Mouse (Mus musculus): ENCODE measurements around the gene Scaf8. TPM values are rescaled to one million over a fixed set of nuclear protein-coding genes. Genes with fewer than 3 reads are reported as not detected.
A peak's percentile ranks its signal among the peaks of the same experiment; 100 is the strongest.

Gene Scaf8
- polyA plus RNA-seq, 1 experiment: 9.6 TPM

GRCm38 (mm10) chr17:3204826-3205405, 90.1 kb downstream of the Scaf8 start:
- WGBS: 83% methylated on average over 7 of the region's 7 CpGs
- DNase-seq (ENCODE audit: low read depth, low spot score): no peak

- WGBS: 17% methylated on average over 2 of the region's 2 CpGs
- DNase-seq (ENCODE audit: low read depth, low spot score): no peak
Observed at GRCm38 (mm10) chr17:3206527-3207398, 92.0 kb downstream of the Scaf8 start.

- DNase-seq (ENCODE audit: low read depth, low spot score): no peak
- 85% methylated on average over 6 of the region's 6 CpGs for WGBS
Observed at GRCm38 (mm10) chr17:3207529-3208240, 92.9 kb downstream of the Scaf8 start.

GRCm38 (mm10) chr17:3208471-3208870, 93.7 kb downstream of the Scaf8 start:
- WGBS: 58% methylated on average over 1 of the region's 1 CpGs
- no peak for DNase-seq (ENCODE audit: low read depth, low spot score)

- 29% methylated on average over 4 of the region's 4 CpGs for WGBS
Observed at GRCm38 (mm10) chr17:3209581-3209980, 94.8 kb downstream of the Scaf8 start.

GRCm38 (mm10) chr17:3210134-3210533, 95.4 kb downstream of the Scaf8 start:
- DNase-seq (ENCODE audit: low read depth, low spot score): no peak
- WGBS: 26% methylated on average over 5 of the region's 5 CpGs

More at GRCm38 (mm10) chr17:3209581-3209980, 94.8 kb downstream of the Scaf8 start:
- no peak for DNase-seq (ENCODE audit: low read depth, low spot score)

GRCm38 (mm10) chr17:3212105-3212504, 97.3 kb downstream of the Scaf8 start:
- WGBS: 83% methylated on average over 4 of the region's 4 CpGs

GRCm38 (mm10) chr17:3212886-3213285, 98.1 kb downstream of the Scaf8 start:
- 95% methylated on average over 10 of the region's 10 CpGs for WGBS

More at GRCm38 (mm10) chr17:3212105-3212504, 97.3 kb downstream of the Scaf8 start:
- no peak for DNase-seq (ENCODE audit: low read depth, low spot score)

GRCm38 (mm10) chr17:3214852-3215251, 100.1 kb downstream of the Scaf8 start:
- no peak for DNase-seq (ENCODE audit: low read depth, low spot score)
- WGBS: 97% methylated on average over 2 of the region's 2 CpGs

More at GRCm38 (mm10) chr17:3212886-3213285, 98.1 kb downstream of the Scaf8 start:
- no peak for DNase-seq (ENCODE audit: low read depth, low spot score)

GRCm38 (mm10) chr17:3217023-3217422, 102.3 kb downstream of the Scaf8 start:
- no peak for DNase-seq (ENCODE audit: low read depth, low spot score)
- 93% methylated on average over 5 of the region's 5 CpGs for WGBS

- DNase-seq (ENCODE audit: low read depth, low spot score): peak; percentile 51
- WGBS: 19% methylated on average over 7 of the region's 7 CpGs
Observed at GRCm38 (mm10) chr17:3218364-3218763, 103.6 kb downstream of the Scaf8 start.

- WGBS: 32% methylated on average over 5 of the region's 5 CpGs
- peak; percentile 25 for DNase-seq (ENCODE audit: low read depth, low spot score)
Observed at GRCm38 (mm10) chr17:3218916-3219315, 104.1 kb downstream of the Scaf8 start.

GRCm38 (mm10) chr17:3220201-3220600, 105.4 kb downstream of the Scaf8 start:
- WGBS: 64% methylated on average over 11 of the region's 11 CpGs
- no peak for DNase-seq (ENCODE audit: low read depth, low spot score)

GRCm38 (mm10) chr17:3223071-3223470, 108.3 kb downstream of the Scaf8 start:
- no peak for DNase-seq (ENCODE audit: low read depth, low spot score)
- WGBS: 59% methylated on average over 2 of the region's 2 CpGs

- DNase-seq (ENCODE audit: low read depth, low spot score): no peak
- 68% methylated on average over 3 of the region's 3 CpGs for WGBS
Observed at GRCm38 (mm10) chr17:3223721-3224120, 108.9 kb downstream of the Scaf8 start.

GRCm38 (mm10) chr17:3224383-3225106, 109.8 kb downstream of the Scaf8 start:
- WGBS: 45% methylated on average over 4 of the region's 4 CpGs
- no peak for DNase-seq (ENCODE audit: low read depth, low spot score)

GRCm38 (mm10) chr17:3230231-3231000, 115.6 kb downstream of the Scaf8 start:
- 70% methylated on average over 17 of the region's 17 CpGs for WGBS
- no peak for DNase-seq (ENCODE audit: low read depth, low spot score)

- 69% methylated on average over 5 of the region's 5 CpGs for WGBS
Observed at GRCm38 (mm10) chr17:3232626-3233025, 117.9 kb downstream of the Scaf8 start.

GRCm38 (mm10) chr17:3243672-3244071, 128.9 kb downstream of the Scaf8 start:
- DNase-seq (ENCODE audit: low read depth, low spot score): no peak
- WGBS: 96% methylated on average over 3 of the region's 3 CpGs

More at GRCm38 (mm10) chr17:3232626-3233025, 117.9 kb downstream of the Scaf8 start:
- no peak for DNase-seq (ENCODE audit: low read depth, low spot score)
